14 mouse cellular contexts compared by ENCODE assay signal in the genomic region with DNA sequence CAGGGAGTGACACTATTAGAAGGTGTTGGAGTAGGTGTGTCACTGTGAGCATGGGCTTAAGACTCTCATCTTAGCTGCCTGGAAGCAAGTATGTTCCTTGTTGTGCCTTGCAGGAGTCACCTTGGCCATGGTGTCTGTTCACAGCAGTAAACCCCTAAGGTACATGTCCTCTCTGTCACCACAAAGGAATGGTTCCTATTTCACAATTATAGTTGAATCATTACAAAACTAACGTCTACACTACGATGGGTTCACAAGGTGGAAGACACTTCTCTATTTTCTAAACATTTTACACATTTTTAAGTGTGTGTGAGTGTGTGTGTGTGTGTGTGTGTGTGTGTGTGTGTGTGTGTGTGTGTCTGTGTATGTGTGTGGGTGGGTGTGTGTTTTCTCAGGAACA.
"Had no signal": no experiment of that assay in that cellular context is flagged by ENCODE, and none has a peak within 500 bp of the region (broad histone marks: within the 10 kb centered on the region; RNA-seq: fewer than 3 reads in every experiment).

No protein-coding gene starts in this region.

- DNase-seq: lung, adult 18-20 months; lung, embryonic 14.5 days; lung, postnatal 10 days; lung, postnatal 4 days; retina, postnatal 1 day; right cerebral cortex, adult 18-20 months; right cerebral cortex, postnatal 25 days; right cerebral cortex, postnatal 4 days; spleen, adult 18-20 months; thymus, adult 18-20 months; thymus, postnatal 14 days; thymus, postnatal 36 days had no signal

- ATAC-seq: midbrain, embryonic 13.5 days; midbrain, embryonic 15.5 days had no signal
